Mouse (Mus musculus) kidney, postnatal 4 days (tissue): ENCODE results near the gene Mgat2.

Source experiments
- DNase-seq, 2 experiments: peaks; one replicate each; pipeline ENCODE4 v3.0.0; 2021; ENCODE audit warnings: mixed read lengths in 2 of 2

Mgat2 gene

DNA sequence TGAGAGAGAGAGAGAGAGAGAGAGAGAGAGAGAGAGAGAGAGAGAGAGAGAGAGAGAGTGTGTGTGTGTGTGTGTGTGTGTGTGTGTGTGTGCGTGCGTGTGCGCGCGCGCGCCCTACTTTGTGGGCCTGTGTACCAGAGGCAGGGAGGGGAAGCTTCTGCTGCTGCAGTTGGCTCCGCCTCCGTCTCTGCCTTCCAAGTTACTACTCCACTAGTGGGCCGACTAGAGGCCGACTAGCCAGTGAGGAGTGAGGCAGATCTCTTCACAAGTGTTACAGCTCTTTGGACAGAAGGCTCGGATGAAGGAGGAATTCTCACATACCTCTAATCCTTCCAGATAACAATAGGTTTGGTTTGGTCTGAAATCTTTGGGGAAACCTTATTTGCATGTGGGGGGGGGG lies 4.6 kb upstream of the Mgat2 start:
- DNase-seq = peak in 1 of 2 experiments; percentile 31

DNA sequence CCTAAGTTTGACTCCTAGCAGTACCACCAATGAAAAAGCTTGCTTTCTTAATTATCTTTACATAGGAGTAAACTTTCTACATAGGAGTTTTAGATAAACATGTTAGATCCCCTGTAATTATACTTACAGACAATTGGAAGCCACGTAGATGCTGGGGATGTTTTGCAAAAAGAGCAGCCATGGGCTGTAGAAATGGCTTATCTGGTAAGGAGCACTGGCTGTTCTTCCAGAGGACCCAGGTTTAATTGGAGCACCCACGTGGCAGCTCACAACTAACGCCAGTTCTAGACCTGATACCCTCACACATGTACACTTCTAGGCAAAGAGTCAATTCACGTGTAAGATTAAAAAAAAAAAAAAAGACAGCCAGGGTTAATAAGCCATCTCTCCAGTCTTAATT lies 2.2 kb upstream of the Mgat2 start:
- DNase-seq = no peak

DNA sequence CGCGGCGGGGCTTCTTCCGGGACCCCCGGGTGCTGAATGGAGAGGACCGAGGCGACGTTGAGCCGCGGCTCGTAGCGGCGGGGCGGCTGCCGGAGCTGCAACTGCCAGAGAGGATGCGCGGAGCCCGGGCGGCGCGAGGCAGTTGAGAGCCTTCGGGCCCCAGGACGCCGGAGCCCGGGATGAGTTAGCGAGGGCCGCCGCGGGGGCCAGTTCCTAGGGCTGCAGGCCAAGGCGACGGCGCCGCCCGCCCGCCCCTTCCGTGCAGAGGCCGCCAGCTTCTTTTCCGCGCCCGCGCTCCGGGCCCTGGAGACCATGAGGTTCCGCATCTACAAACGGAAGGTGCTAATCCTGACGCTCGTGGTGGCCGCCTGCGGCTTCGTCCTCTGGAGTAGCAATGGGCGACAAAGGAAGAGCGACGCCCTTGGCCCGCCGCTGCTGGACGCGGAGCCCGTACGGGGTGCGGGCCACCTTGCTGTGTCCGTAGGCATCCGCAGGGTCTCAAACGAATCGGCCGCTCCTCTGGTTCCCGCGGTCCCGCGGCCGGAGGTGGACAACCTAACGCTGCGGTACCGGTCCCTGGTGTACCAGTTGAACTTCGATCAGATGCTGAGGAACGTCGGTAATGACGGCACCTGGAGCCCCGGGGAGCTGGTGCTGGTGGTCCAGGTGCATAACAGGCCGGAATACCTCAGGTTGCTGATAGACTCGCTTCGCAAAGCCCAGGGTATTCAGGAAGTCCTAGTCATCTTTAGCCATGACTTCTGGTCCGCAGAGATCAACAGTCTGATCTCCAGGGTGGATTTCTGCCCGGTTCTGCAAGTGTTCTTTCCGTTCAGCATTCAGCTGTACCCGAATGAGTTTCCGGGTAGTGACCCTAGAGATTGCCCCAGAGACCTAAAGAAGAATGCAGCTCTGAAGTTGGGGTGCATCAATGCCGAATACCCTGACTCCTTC lies 662 bp downstream of the Mgat2 start:
- DNase-seq = peak; percentile 68 to 80

DNA sequence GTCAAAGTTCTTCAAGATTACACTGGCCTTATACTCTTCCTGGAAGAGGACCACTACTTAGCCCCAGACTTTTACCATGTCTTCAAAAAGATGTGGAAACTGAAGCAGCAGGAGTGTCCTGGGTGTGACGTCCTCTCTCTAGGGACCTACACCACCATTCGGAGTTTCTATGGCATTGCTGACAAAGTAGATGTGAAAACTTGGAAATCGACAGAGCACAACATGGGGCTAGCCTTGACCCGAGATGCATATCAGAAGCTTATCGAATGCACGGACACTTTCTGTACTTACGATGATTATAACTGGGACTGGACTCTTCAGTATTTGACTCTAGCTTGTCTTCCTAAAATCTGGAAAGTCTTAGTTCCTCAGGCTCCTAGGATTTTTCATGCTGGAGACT lies 1.4 kb downstream of the Mgat2 start:
- no peak for DNase-seq

DNA sequence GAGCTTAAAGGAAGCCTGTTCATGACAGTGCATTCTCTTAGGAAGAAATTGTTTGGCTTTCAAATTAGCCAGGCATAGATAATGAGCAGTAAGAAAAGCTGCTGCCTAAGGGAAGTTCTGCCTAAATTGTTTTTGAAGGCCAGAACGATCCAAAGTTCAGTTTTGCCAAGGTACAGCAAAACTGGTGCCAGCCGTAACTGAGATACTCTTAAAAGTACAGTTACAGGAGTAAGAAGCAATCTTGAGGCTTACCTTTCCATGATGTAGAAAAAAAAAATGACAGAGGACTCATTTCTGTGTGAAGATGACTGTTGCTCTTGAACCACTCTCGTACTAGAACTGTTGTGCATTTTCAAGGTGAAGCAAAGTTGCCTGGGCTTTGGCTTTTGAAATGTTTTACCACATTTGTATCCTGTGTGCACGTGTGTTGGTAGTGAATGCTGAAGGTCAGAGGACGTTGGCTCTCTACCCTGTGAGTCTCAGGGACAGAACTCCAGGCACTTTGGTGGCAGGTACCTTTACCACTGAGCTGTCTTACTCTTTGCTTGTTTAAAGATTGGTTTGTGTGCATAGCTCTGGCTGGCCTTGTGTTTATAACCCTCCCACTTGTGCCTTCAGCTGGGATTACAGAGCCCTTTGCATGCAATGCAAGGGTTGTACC lies 3.0 kb downstream of the Mgat2 start:
- DNase-seq = peak in 1 of 2 experiments; percentile 10

DNA sequence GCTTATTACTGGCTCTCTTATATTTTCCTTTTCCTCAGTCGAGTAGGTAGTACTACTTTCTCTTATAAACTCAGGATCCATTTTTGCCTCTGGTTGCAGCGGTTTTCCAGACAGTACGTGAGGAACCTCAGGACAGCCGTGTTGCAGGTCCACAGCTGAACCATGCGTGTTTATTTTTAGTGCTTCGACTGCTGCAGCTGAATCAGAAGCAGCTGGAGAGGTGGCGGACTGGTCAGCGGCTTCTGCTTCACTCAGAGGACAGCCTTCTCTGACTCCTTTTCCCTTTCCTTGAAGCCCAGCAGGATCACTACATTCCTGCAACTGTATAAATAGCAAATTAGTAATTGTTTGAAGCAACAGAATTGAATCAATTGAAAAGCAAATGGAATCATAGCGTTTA lies 6.1 kb downstream of the Mgat2 start:
- no peak for DNase-seq

DNA sequence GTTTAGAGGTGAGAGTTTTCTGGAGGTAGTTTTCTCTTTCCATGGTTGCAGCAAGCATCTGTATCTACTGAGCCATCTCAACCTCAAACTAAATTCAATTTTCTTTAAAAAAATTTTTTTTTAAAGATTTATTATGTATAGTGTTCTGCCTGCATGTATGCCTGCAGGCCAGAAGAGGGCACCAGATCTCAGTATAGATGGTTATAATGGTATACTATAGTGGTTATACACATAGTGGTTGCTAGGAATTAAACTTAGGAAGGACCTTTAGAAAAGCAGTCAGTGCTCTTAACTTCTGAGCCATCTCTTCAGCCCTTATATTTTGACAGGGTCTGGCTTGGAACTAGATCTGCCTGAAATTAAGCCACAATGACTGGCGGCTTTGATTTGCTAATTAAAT lies 6.6 kb downstream of the Mgat2 start:
- DNase-seq = no peak

DNA sequence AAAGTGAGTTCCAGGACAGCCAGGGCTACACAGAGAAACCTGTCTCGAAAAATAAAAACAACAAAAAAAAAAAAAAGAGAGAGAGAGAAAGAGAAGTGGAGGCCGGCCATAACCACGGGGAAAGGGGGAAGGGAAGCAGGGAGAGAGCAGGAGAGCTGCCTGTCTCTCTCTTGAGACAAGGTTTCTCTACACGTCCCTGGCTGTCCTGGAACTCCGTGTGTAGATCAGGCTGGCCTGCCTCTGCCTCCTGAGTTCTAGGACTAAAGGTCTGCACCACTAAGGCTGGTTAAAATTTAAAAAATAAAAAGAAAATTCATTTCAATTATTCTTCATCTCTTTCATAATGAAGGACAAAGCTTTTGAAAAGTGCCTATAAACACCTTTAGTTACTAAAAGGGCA lies 7.4 kb downstream of the Mgat2 start:
- no peak for DNase-seq

DNA sequence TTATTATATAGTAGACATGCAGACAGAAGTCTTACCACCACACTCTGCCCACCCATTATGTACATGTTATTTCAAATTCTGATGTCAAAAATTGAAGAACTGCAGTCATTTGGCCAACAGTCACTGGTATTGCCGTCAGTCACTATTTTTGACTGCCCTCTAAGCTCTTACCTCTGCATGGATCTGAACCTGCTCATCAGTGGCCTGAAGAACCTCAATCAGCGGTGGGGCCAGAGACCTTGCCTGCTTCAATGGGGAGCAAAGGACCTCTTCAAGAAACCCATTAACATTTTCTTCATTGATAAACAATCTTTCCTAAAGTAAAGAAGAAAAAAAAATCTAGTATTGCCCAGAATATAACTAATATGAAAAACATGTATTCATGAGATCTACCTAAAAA lies 8.7 kb downstream of the Mgat2 start:
- no peak for DNase-seq

DNA sequence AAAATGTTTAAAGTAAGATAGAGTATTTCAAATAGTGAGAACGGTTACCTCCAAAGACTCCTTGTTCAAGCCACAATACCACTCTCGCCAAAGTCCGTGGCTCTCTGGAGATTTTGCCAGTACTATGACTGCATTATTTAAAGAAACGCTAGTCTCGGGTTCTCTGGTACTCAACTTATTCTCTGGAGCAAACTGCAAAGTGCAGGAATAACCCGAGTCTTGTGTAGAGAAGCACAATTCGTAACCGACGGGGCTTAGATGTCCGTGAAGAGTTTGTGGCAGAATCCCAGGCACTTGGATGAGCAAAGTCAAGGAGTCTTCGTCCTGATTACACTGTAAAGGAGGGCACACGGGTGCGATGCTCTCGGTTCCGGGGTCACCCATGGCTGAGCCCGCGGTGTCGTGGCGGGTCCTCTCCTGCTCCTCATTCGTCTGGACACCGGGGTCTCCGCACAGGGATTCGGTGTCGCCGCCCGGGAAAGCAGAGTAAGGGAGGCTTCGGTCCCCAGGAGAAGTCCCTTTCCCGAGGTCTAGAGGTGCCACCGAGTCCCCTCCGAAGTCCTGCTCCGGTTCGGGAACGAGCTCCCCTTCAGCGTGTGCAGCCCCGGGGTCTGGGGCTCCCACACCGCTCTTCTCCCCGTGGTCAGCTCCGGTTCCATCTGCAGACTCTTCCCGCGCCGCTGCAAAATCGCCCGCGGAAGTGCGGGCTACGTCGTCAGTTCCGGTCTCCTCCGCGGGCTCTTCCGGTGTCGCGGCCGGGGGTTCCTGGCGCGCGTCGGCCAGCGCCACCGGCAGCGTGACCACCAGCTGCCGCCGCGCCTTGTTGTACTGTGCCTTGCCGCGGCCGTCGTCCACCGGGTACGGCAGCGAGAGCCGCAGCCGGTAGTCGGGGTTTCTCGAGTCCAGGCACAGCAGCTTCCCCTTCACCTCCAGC lies 12.8 kb downstream of the Mgat2 start, which contains the start of gene Gm49383:
TSS of gene Gm49383 (minus strand) at position 661 of the 934 bp plus-strand sequence.
- DNase-seq = peak; percentile 79 to 86

DNA sequence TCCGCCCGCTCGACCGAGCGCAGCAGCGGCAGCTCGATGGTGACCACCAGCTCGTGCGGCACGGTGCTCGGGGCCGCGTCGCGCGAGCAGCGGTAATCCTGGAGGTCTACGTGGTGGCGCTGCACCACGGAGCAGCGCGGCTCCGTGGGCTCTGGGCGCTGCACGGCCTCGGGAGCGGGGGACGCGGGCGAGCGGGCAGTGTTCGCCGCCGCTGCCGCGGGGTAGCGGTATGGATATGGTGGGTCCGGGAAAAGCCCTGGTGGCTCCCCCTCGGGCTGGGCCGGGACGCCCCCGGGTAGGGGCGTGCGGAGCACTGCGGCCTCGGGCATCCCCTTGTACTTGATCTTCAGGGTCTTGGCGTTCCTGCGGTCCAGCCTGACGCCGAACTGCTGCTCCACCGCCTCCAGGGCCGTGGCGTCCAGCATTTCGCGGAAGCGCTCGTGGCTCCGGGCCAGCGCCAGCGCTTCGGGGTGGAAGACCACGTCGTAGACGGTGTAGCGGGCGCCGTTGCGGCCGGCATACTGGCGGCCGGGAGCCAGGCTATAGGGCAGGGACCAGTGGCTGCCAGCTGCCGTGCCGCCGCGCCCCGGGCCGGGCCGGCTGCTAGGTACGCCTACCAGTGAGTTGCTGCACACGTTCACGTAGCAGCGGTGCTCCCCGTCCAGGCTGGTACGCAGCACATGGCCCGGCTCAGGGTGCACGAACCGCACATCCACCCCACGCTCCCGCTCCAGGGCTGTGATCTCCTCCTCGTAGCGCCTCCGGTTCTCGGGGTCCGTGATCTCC lies 13.6 kb downstream of the Mgat2 start:
- peak; percentile 71 to 81 for DNase-seq

DNA sequence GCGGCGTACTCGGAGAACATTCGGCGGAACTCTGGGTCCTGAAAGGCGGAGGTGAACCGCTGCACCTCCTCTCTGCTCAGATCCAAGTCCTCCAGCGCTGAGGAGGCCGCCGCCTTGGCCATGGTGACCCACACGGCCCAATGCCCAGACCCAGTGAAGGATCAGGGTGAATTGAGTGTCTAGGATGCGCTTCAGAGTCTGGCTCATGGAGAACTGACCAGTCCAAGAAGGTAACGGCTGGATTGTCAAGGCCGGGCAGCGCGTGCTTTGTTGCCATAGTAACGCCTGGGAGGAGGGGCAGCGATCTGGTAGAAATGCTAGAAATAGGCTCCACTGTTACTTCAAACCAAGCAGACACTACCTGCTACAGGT lies 14.2 kb downstream of the Mgat2 start, which contains the start of gene Dnaaf2:
TSS of gene Dnaaf2 (minus strand) at position 266 of the 372 bp plus-strand sequence.
- DNase-seq = peak; percentile 88 to 92

DNA sequence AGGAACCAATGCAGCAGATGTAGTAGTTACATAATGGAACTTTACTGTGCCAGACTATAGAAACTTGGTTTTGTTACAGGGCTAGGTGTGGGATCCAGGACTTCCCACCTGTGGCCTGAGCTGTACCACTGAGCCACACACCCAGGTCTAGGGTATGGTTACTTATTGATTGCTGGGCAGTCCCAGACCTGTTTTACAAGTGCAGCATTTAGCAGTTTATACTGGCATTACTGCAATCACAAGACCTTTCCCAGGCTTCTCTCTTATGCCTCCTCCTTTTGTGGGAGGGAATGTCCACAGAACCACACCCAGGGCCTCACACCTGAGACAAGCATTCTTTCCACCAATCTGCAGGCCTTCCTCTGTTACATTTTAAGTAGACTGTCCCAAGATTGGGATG lies 15.0 kb downstream of the Mgat2 start:
- DNase-seq = no peak

DNA sequence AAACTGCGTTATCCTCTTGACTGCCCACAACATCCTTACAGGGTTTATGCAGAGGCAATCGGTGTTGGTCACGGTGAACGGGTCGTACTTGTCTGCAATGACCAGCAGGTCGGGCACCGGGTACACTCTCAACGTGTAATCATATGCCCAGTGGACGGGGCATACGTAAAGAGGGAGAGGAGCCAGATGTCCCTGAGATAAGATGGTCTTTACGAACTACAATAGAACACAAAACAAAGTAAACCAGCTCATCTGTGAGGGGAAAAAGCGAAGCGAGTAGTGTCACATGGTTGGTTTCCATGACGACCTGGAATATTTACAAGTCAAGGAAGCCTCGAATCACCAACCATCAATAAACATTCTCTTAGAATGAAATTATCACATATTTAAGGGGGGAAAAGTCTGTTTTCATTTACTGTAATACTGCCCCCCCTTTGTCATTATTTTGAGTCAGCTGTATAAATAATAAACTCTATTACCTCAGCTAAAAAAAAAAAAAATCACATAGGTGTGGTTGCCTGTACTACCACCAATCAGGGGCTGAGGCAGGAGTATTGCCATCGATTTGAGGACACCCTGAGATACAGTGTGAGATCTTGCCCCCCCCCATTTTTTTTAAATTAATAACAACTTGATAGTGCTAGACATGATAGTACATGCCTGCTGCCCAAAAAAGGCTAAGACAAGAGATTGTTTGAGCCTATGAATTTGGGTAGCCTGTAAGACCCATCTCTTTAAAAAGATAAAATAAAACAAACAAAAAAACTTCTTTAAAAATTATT lies 20.3 kb downstream of the Mgat2 start, which contains the start of gene Gm49384:
TSS of gene Gm49384 (minus strand) at position 216 of the 782 bp plus-strand sequence.
- no peak for DNase-seq

DNA sequence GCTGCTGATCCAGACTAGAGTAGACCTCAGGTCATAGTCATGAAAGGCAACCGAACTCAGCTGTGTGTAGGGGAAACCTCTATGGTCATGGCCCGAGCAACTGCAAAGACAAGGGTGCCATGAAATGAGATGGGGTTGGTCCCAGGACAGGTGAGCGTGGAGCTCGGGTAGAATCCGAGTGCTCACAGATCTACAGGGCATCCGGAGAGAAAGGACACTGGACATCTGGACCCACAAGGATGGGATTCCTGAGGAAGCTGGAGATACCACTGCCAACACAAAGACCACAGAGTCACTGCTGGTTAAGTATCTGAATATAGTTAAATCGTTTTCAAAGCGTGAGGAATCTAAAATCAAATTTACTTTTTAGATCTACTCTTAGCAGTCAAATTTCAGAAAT lies 23.4 kb downstream of the Mgat2 start:
- no peak for DNase-seq

DNA sequence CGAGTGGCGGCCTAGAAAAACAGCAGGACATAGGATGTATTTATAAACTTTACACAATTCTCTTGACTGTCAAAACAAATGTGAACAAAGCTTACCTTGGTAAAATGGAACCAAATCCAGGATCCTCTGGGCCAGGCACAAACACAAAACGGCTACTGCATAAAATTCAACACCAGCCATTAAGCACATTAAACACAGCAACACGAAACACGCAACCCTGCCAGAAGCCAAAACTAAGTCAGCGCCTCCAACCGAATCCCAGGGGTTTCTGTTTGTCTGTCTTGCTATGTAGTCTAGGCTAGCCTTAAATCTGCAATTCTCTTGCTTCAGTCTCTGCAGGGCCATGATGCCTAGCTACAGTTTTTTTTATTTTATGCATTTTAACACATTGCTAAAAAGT lies 24.0 kb downstream of the Mgat2 start:
- no peak for DNase-seq

DNA sequence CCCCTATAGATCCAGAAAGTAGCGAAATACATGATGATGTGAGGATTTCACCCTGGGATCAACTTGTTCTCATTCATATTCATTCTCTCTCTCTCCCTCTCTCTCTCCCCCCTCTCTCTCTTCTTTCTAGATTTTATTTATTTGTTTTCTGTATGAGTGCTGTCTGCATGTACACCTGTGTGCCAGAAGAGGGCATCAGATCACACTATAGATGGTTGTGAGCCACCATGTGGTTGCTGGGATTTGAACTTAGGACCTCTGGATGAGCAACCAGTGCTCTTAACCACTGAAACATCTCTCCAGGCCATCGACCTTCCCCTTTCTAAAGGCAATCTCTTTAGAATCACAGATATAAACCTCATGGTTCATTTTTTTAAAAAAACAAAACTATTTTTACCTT lies 24.6 kb downstream of the Mgat2 start:
- DNase-seq = no peak

DNA sequence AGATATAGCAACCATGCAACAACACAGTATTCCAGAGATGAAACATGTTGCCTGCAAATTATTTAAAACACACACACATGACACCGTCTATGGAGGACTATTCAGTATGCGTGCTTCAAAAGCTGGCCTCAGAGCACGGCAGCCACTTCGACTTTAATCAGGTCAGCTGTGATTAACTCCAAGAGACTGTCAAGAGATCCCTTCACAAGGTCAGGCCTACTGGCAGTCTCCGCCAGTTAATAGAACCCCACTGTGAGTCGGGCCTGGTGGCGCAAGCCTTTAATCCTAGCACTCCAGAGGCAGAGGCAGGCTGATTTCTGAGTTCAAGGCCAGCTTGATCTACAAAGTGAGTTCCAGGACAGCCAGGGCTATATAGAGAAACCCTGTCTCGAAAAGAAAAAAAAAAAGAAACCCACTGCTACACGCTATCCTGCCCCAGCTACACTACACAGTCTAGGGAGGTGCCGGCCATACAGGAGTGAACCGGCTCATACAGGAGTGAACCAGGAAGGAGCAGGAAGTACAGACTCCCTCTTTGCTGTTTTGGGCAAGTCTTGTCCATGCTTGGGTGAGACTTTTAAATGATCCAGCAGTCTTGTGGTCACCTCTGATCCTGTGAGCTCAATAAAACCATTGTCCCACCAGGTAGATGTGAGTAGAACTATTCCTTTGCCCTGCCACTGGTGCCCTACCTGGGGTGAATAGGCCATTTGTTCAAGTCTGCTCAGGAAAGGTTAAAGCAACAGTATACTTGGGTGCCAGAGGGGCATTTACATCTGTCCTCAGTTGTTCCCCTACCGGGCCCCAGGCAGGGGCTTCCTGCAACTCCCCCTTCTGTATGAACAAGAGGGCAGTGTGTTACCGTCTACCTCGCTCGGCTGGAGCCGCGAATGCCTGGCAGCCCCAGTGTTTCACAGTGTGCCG lies 26.4 kb downstream of the Mgat2 start:
- no peak for DNase-seq

DNA sequence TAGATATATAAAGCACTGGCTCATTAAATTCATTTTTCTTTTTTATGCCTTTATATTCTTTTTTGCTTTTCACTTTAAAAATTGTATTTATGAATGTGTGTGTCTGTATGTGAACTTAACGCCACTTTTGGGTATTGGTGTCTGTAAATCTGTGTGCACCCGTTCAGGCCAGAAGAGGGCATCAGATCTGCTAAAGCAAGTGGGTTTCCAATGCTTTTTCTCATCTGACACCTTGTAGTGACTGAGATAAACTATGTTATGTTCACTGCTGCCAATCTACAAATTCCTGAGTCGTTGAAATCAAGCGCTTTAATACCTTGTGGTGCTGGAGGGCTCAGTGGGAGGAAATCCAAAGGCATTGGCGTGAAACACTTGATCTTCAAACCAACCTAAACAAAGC lies 27.1 kb downstream of the Mgat2 start:
- peak; percentile 37 to 43 for DNase-seq

DNA sequence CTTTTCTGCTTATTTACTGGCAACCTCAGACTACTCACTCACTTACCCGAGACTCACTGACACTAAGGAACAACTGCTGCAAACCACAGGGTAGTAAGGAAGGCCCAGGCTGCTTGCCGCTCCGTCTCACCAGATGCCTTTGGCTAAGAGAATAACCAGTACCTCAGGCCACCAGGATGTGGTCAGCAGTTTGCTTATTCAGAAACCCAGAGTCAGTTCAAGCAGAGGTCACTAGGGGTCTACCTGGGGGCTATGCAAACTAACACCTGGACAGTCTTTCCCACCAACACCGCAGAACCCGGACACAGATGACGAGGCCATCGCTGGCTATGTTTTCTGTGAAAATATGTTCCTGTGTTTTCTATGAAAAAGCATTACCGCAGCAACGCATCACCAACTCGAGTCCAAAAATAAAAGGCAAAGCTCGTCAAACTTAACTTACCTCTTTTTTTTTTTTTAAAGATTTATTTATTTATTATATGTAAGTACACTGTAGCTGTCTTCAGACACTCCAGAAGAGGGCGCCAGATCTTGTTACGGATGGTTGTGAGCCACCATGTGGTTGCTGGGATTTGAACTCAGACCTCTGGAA lies 29.3 kb downstream of the Mgat2 start:
- DNase-seq = no peak
